Mouse (Mus musculus) left cerebral cortex, adult 11 months (tissue): ENCODE results near the gene Gprin1.

Source experiments
- DNase-seq: peaks from one replicate; pipeline ENCODE4 v3.0.0; 2022; ENCODE audit warnings: low spot score

Gprin1 gene

DNA sequence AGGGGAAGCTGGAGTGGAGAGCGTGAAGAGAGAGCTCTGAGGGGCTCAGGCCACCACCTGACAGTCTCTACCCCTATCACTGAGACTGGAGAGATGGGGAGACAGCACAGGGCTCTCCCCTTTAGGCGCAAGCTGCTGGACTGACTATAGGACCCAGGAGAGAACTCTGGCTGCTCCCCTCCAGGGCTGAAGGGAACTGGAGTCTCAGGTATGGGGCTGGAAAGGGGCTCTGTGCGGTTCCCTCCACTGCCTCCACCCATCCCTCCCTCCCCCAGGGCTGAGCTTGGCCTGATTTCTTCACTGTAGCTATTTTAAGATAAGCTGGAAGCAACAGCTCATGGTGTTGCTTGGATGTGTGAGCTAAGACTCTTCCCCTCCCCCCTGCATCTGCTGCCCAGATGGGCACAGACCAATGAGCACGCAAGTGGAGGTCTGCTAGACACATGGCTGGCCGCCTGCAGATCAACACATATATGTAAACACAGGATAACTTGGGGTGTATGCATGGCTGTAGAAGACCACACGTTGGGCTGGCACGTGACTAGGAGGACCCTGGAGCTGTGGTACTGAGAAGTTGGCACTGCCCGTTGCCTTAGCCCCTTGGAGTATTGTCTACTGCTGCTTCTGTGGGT, 10.6 kb upstream of the Gprin1 start:
- peak; percentile 82 for DNase-seq

DNA sequence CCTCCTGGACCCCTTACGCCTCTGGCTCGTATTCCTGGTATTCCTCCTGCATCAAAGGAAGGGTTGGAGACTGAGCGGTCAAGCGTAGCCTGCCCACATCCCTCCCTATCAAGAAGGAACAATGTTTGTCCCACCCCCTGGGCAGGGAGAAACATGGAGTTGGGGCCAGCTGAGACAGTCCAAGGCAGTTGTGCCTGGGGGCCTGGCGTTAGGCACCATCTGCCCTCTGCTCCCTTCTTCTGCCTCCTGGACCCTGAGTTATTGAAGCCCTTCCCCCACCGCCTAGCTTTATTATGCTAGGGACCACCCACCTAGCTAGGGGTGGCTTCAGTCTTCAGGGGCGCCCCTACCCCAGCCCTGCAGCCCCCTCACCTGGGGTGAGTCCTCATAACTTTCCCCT, 9.8 kb upstream of the Gprin1 start:
- no peak for DNase-seq

DNA sequence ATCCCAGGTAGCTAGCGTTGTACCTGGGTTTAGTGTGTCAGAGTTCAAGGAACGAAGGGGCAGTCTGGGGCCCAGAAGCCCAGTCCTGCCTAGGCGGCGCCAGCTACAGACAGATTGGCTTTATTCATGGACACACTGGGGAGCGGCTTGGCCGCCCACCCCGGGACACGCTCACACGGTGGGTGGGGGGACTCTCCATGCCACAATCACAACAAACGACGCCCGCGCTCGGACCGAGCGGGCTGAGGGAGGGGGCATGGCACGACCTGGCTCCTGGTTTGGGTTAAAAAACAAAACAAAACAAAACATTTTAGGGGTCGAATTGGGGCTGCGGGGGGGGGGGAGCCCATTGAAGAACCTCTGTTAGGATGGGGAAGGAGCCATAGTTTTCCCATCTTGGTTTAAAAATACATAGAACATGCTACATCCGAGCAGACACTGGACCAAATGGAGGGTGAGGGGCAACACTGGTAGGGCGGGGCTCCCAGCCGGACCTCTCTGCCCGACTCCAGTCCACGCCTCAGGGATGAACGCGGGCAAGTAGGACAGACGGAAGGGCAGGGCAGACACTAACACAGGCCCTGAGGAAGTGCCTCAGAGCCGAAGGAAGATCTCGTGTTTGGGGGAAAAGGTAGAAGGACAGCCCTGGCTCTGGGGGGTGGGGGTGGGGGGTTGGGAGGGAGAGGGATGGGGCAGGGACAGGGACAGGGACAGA, 9.2 kb upstream of the Gprin1 start:
- no peak for DNase-seq

DNA sequence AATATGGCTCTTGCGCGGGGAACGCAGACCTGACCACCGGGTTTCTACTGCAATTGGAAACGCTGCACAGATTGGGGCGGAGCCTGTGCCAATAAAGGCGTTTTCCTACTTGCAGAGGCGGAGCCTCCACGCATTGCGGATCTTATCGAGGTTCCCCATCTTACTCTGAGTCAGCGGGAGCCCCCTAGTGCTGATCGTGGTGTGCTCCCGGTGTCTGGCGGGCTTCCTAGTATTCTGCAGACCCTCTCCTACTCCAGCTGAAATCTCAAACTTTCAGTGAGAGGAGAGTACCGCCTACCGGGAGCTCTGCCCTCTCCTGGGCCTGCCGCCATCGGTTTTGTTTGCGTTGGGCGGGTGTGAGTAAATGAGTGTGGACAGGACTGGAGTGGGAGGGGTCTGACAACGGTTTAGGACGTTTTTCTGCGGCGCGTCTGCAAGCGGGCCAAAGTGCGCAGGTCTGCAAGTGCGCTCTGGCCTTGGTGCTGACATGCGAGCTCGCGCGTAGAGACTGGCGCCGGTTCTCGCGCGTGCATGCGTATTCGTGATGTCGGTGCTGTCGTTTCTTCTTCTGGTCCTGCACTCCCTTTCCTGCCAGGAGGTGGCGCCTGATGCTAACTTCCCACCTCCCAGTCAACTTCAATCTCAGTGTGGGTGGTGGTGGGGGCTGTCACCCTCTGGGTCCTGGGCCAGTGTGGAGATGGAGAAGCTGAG, 8.5 kb upstream of the Gprin1 start:
- peak; percentile 85 for DNase-seq

DNA sequence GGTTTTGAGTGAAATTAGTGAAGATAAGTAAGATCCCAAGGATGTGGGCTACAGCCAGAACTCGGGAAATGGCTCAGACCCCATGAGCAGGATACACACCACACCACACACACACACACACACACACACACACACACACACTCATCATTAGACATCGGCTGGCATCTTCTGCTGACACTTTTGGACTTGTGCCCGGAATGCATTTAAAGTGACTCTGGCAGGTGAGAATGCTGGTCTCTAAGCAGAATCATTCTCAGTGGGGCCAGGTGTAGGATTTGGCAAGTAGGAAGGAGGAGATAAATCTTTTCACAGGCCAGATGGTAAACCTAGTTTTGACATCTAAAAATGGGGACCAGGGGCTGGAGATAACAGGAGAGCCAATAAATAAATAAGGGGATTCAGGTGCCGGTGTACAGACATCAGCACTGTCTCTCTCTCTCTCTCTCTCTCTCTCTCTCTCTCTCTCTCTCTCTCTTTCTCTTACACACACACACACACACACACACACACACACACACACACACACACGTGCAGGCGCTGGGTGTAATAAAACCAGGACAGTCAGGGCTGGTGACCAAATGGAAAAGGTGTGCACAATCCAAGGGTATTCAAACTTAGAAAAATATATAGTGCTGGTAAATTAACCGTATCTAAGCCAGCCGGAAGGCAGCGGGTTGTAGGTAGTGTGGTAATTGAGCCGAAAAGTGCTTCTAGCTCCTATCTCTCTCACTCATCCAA, 7.6 kb upstream of the Gprin1 start:
- DNase-seq = no peak

DNA sequence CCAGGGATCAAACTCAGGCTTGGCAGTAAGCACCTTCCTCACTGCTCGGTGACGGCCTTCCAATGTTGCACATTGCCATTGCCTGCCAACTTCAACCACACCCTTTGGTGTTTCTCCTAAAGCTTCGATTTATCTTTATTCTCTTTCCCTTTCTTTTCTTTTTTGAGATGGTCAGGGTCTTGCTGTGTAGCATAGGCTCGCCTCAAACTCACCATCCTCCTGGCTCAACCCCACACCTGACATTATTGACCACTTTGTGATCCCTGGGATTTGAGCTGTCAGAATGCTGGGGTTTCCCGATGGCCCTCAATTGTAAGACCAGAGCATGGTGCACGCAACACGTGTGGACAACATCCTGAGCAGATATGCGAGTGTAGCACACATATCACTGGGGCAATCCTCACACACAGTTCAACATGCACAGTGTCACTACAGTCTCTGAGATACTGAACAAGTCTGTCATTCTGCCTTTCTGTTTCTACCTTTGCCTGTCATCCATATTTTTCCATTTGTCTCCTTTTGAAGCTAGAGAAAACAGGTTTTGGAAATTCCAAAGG, 6.6 kb upstream of the Gprin1 start:
- no peak for DNase-seq

DNA sequence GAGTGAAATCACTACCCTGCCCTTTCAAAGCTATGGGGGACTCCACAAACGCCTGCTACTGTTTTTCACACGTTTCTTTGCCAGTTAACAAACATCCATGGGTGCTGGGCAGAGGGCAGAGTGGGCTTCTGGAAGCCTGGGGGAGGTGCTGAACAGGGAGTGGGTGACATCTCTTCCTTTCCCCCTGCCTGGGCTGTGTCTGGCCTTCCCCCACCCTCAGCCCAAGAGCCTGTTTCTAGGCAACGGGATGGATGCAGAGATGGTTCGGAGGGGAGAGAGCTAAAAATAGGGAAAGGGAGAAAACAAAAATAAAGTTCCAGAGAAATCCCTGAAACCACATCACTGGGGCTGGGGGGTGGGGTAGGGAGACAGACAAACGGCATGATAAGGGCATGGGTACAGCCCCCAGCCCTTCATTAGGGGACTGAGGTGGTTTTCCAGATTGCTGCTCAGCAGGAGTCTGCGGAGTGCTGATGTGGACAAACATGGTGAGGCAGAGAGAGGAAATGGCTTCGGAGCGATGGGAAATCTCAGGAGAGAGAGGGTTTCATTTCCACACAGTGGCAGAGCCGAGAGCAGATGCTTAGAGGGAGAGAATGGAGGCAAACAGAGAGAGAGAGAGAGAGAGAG, 5.6 kb upstream of the Gprin1 start:
- DNase-seq = no peak

DNA sequence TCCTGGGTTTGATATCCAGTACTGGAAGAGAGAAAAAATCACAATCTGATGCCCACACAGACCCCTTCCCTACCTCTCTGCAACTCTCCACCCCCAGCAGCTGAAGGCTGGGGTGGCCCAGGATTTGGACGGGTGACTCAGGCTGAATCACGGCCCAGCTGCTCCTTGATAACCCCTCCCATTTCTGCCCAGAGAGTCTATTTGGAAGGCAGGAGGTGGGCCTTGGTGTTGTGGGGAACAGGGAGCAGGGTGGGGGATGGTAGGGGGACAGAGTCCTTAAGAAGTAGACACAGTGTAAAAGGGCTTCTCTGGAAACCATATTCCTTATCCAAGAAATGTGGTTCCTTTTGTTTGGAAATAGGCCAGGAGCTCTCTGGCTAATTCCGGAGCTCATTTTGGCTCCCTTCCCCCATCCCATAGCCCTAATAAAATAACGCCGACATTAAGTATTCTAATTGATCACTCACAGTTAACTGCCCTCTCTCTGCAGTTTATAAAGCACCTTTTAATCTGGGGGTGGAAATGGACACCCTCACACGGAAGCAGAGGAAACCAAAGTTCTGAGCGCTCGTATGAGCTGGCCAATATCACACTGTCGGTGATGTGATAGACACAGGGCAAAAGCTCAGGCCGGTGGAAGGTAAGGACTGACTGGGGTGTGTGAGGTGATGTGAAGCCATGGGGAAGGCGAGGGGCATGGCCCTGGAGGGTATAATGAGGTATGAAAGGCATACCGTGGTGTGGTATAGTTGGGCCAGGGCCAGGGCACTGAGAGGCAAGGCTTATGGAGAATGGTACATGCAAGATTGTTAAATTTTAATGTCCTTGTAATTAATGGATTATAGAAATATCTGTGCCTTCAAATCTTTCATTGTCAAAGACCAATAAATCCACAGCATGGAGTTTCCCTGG, 4.8 kb upstream of the Gprin1 start:
- DNase-seq = no peak

DNA sequence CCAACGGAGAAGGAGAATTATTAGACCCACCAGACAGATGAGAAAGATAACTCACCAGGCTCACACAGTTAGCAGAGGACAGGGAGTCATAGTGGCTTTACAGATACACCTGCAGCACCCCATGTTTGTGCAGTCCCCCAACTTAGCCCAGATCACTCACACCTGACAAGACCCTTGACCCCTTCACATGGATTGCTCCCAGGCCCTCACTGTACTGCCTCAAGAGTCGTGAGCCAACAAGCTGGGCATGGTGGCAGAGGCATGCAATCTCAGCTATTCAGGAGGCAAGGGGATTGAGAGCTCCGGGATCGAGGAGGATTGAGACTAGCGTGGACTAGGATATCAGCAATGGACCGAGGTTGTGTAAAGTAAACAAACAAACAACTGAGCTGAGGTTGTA, 4.1 kb upstream of the Gprin1 start:
- DNase-seq = no peak

DNA sequence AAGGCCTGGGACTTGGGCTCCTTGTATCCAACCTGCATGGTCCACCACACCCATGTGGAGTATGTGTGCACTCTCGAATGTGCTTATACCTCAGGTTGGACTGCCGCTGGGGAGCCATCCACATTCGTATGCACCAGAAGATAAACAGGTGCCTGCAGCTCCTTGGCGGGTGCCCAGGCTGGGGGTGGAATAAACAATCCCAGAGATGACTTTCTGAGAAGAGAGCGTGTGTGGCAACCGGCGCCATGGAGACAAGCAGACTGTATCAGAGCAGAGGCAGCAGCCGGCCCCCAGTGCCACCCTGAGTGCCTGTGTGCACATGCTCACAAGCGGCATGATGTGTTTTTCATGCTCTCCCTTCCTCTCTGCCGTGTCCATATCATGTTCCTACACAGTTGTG, 3.0 kb upstream of the Gprin1 start:
- peak; percentile 75 for DNase-seq

DNA sequence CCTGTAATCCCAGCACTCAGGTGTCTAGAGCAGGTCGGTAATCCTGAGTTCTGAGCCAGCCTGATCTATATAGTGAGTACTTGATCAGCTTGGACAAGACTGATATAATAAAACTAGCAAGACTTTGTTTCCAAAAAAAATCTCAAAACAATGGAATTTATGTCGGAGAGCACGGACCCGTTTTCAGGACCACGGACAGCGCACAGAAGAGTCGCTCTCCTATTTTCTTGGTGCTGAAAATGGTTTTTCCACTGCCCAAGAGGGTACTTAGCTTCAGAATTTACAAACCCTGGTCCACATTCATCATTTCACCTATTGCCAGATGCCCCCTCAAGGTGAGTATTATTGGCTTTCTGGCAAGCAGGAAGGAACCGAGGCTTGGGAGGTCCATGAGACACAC, 1.0 kb upstream of the Gprin1 start:
- DNase-seq = no peak

DNA sequence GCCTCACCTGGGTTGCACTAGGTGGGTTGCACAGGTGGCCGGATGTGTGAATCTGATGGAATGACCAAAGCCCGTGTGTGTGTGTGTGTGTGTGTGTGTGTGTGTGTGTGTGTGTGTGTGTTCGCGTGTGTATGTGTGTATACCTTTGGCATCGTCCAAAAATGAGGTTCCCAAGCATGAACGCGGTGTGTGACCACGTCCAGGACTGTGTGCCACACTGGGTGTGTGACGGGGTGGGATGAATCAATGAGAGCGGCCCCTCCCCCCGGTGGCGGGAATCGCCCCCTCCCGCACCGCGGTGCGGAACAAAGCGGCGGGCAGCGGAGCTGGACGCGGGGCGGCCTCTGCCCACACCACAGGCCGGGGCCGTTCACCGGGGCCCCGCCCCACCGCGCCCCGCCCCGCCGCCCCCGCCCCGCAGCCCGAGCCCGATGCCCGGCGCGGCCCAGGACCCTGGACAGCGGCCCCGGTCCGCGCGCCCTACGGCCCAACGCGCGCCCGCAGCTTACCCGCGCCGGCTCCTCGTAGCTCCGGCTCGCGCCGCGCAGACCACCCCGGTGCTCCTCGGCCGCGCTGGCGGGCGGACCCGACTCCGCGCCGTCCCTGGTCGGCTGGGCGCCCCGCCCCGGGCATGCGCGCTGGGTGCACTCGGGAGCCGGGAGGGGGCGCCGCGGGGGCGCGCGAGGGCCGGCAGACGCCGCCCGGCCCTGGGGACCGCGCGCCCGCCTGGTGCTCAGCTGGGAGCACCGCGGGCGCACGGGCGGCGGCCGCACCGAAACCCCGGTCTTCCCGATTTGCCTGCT, 412 bp downstream of the Gprin1 start:
- no peak for DNase-seq

DNA sequence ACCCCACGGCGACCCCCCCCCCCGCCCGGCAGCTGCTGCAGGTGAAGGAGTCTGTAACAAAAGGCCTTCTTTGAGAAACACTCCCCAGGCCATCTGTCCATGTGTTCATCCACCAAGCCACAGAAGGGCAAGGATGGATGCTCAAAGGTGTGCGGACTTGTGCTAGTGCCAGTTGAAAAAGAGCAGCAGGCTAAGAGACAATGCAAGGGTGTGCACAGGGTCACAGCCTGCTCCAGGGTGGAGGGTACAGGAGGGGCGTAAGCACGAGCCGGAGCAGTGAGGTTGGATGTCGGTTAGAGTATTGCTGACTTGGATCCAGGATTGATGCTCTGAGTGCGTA, 983 bp downstream of the Gprin1 start:
- no peak for DNase-seq

DNA sequence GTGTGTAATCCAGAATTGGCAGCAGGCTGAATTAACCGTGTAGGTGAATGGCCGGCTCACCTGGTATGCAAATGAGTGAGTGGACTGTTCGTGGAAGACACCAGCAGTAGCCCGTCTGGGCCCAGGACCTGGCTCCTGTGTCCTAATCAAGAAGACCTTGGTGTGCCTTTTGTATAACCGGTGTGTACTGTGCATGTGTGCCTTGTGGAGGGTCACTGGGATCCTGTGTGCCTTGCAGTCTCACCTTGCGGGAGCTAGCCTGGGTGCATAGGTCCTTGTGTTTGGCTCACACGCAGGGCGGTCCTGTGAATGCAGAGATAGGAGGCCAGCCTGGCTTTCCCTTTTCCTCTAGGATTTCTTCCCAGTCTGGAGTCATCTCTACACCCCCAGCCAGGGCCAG, 1.5 kb downstream of the Gprin1 start:
- no peak for DNase-seq

DNA sequence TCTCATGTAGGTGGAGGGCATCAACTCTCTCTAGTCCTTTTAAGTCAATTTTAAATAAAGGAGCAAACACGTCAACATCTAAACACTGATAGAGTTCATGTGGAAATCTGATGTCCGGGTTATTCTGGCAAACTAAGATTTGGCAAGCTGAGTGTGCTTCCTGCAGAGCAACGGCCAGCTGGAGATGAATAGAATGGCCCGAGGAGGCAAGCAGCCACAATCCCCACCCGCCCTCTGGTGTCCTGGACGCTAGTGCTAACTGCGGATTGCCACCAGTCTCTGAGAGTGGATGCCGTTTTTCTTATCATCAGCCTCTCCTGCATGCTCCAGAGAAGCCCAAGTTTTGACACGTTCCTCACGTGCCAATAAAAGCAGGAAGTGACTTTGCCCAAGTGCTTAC, 2.8 kb downstream of the Gprin1 start:
- DNase-seq = no peak

DNA sequence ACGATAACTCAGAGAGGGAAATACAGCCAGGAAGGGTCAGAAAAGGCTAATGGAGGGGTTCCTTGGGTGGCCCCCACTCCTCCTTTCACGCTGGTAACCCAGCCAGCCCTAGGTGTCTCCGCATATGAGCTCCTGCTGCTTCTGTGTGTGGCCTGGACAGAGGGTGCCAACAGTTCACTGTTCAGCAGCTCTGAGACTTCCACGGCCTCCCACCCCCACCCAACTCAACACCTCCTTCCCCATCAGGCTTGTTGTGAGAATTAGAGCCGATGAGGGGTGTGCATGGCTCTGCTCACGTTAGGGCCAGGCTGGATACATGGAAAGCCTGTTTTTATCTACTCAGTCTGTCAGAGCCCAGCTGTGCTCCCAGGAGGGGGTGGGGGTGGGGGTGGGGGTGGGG, 3.6 kb downstream of the Gprin1 start:
- DNase-seq = no peak

DNA sequence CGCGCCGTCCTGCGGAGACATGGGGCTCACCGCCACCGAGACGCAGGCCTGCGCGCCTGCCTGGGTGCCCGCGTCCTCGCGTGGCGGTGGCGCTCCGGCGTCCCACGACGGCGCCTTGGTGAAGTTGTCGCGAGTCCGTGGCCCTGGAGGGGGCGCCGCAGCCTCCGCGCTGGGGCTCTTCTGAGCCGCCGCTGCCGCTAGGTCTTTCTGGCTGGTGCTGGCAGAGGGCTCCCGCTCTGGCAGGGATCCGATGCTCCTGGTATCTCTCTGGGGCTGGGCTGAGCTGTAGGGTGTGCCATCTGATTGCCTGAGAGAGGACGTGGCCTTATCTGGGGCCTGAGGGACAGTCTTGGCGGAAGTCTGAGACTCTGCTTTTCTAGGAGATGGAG, 11.5 kb downstream of the Gprin1 start:
- no peak for DNase-seq

DNA sequence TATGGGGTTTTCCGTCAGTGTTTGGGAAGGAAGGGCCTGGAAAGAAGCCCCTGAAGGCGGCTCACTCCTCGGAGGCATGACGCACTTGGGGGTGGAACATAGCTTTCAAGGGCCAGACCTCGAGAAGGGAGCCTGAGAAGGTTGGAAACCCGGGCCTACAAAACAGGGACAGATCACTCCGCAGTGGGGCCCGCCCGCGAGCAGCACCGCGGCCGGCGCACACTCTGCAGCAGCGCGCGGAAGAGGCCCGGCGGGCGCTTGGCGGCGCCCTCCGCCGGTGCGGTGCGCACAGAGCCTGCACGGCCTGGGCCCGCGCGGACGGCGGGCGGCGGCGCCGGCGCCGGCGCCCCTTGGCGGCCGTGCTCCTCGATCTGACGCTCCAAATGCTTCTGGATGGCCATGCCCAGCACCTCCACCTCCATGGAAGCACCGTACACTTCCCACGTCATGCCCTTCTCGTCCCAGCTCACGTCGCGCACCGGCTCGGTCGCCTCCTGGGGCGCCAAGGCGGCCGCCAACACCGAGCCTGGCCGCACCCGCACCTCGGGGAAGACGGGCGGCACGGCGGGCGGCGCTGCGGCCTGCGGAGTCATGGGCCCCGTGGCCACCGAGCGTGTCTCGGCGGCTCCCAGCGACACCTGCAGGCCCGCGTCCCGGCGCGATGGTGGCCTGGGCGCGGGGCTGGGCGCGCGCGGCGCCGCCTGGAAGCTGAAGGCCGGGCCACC, 12.0 kb downstream of the Gprin1 start:
- no peak for DNase-seq

DNA sequence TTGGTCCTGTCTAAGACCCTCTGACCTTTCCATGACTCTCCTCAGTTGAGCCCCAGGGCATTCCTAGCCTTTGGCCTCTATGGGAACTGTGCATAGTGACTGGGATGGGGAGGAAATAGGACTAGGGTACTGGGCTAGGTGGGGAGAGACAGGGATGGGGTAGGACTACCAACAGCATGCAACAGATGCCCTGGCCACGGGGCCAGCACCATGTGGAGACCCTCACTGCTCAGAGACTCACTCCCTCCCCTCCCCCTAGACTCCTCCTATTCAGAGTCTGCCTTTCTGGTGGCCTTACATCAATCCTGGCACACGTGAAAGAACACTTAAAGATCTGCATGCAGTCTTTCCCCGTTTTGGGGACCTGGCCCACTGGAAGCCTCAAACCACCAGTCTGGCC, 12.7 kb downstream of the Gprin1 start:
- DNase-seq = no peak

DNA sequence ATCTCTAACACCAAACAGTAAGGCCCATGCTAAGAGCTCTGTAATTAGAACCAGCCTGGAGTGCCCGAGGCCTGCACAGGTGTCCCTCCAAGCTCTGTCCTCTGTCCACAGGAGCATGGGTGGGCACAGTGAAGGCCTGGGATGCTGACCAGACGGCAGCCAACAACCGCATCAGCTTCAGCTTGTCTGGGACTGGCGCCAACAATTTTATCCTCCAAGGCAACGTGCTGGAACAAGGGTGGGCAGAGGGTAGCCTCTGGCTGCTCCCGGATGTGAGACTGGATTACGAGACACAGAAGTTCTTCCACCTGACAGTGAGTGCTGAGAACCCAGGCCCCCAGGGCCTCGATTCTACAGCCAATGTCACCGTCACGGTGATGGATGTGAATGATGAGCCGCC, 23.5 kb downstream of the Gprin1 start:
- DNase-seq = no peak
